Mouse (Mus musculus) cerebellum, adult 2 months (tissue): Measurements from ENCODE around the gene Dctn2.

Experiments
- CTCF ChIP-seq: fragments of 200-500 bp; IDR thresholded peaks from 2 replicates; pipeline ENCODE4 v1.5.1; 2011; ENCODE audit warnings: low read depth, mild to moderate bottlenecking, control low read depth, low read length, moderate library complexity, borderline replicate concordance; ENCODE audit not compliant: insufficient read depth
- POLR2A ChIP-seq: fragments of 200-500 bp; IDR thresholded peaks from 2 replicates; pipeline ENCODE4 v1.6.1; 2011; ENCODE audit warnings: low read length, control low read depth, borderline replicate concordance; ENCODE audit not compliant: insufficient read depth

DNA sequence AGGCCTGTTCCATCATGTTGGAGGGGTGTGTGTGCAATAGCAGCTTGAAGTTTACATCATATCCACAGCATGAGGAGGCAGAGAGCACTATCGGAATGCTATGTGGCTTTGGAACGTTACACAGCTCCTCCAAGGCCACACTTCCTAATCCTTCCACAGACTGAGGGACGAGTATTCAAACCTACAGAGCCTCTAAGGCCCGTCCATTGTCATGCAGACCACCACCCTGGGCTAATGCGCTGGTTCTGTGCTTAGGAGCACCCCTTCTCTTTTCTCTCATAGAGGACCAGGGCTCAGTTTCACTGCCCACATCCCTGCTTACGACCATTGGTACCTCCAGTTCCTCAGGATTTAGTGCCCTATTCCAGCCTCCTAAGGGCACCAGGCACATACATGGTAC is 41.0 kb upstream of the Dctn2 start:
- no peak for TF ChIP-seq CTCF
- TF ChIP-seq POLR2A: no peak
